Mouse (Mus musculus) lung, adult 2 months (tissue): ENCODE measurements around the gene Nvl.

ENCODE experiments used
- CTCF ChIP-seq: fragments of 200-500 bp; IDR thresholded peaks from 2 replicates; pipeline ENCODE4 v1.5.1; 2011; ENCODE audit warnings: mild to moderate bottlenecking, low read length, control low read depth; ENCODE audit not compliant: insufficient read depth
- POLR2A ChIP-seq: fragments of 200-500 bp; IDR thresholded peaks from 2 replicates; pipeline ENCODE4 v1.6.1; 2011; ENCODE audit warnings: low read depth, mild to moderate bottlenecking, control low read depth, low read length, borderline replicate concordance; ENCODE audit errors: extremely low read depth

DNA sequence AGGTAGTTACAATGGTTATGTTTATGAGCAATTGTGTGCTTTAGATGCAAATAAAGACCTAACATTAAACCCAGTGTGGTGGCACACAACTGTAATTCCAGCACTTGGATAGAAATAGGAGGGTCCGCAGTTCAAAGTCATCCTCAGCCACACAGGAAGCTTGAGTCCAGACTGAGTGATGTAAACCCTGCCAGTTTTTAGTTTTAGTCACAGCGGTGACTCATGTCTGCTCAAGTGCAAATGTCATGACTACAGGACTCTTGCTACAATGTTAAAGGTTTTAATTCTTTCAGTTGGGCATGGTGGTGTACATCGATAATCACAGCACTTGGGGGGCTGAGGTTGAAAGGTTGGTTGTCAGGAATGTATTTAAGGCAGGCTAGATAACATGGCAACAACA, 18.1 kb downstream of the Nvl start:
- no peak for TF ChIP-seq CTCF
- no peak for TF ChIP-seq POLR2A
